Mouse (Mus musculus): ENCODE results near the gene Sag. TPM values are rescaled to one million over a fixed set of nuclear protein-coding genes. Genes with fewer than 3 reads are reported as not detected.

Sag gene
- polyA plus RNA-seq, 1 experiment from 2014 or later = 0.92 TPM

GRCm38 (mm10) chr1:87846801-87847474, 43.5 kb downstream of the Sag start:
- no peak overlapping the region for H3K4me2 ChIP-seq
- ATAC-seq (ENCODE audit: low read depth) (peak; percentile 67), DNase-seq (no peak)
- H3K9me3 ChIP-seq (replicated peaks) = no peaks in the 10 kb centered on the region
- 6% methylated on average over 2 of the region's 2 CpGs for WGBS (ENCODE audit: insufficient replicate concordance)
- H3K27me3 ChIP-seq = no peaks in the 10 kb centered on the region
- H3K4me3 ChIP-seq (replicated peaks) = no peak overlapping the region
- peaks cover 22% of the 10 kb centered on the region for H3K4me1 ChIP-seq (replicated peaks)
- peak overlapping the region; percentile 3; the same call in 1 of the 2 replicates for H3K27ac ChIP-seq
- no peaks in the 10 kb centered on the region for H3K36me3 ChIP-seq
- no peak overlapping the region for H3K9ac ChIP-seq

DNA sequence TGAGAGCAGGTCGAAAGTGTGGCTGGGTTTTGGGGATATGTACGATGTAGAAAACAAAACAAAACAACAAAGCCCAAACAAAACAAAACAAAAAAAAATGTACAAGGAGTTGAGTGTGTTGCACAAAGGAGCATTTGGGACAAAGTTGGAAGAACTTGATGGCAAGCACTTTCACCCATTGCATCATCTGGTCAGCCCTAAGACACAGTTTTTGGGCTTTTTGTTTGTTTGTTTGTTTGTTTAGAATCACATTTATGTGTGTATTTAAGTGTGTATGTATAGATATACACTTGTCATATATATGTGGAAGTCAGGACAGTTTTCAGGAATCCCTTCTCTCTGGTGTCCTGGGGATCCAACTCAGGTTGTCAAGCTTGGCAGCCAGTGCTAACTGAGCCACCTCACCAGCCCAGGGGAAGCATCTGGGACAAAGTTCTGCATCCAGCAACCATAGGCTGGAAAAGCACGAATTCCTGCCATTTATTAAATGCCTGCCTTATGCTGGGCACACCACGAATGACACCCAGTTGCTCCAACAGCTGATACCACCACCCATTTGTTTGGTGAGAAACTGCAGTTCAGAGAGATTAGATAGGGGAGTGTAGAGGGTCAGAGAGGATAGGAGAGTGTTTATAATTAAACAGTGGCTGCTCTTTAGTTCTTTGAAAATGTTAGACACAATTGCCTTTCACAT, 44.1 kb downstream of the Sag start:
- Histone ChIP-seq H3K4me1 (replicated peaks) (peaks cover 29% of the 10 kb centered on the region), H3K4me2 (no peak overlapping the region), H3K27me3 (no peaks in the 10 kb centered on the region), H3K4me3 (replicated peaks) (no peak overlapping the region), H3K27ac (no peak overlapping the region), H3K9ac (no peak overlapping the region), H3K9me3 (replicated peaks) (no peaks in the 10 kb centered on the region), H3K36me3 (no peaks in the 10 kb centered on the region)
- 12% methylated on average over 4 of the region's 4 CpGs for WGBS (ENCODE audit: insufficient replicate concordance)
- ATAC-seq (ENCODE audit: low read depth) = peak; percentile 34; the same call in 1 of the 2 replicates
- no peak for DNase-seq

GRCm38 (mm10) chr1:87848237-87848996, 44.9 kb downstream of the Sag start:
- ATAC-seq (ENCODE audit: low read depth) (no peak), DNase-seq (no peak)
- Histone ChIP-seq H3K4me3 (replicated peaks) (no peak overlapping the region), H3K27ac (no peak overlapping the region), H3K9ac (no peak overlapping the region), H3K4me1 (replicated peaks) (peaks cover 33% of the 10 kb centered on the region), H3K36me3 (no peaks in the 10 kb centered on the region), H3K9me3 (replicated peaks) (no peaks in the 10 kb centered on the region), H3K27me3 (no peaks in the 10 kb centered on the region), H3K4me2 (no peak overlapping the region)
- 64% methylated on average over 11 of the region's 11 CpGs for WGBS (ENCODE audit: insufficient replicate concordance)

DNA sequence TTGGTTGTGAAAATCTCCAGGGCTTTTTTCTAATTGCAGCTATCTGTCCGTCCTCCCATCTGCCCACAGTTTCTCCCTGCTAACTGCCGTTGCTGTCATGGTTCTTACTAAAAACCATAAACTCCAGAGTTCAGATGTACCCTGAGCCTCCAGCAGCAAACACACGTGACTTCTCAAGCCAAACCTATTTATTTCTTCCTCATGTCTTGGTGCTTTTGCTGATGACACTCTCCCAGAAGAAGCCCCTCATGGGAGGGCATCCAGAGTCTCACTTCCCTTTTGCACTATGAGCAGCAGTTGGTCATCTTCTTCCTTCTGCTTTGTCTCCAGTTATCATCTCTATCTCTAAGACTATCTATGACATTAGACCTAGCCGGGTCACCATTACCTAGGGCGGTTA, 45.8 kb downstream of the Sag start:
- H3K27me3 ChIP-seq = no peaks in the 10 kb centered on the region
- DNase-seq = no peak
- peaks cover 41% of the 10 kb centered on the region for H3K4me1 ChIP-seq (replicated peaks)
- no peak overlapping the region for H3K4me3 ChIP-seq (replicated peaks)
- H3K27ac ChIP-seq = no peak overlapping the region
- no peak for ATAC-seq (ENCODE audit: low read depth)
- no peak overlapping the region for H3K9ac ChIP-seq
- WGBS (ENCODE audit: insufficient replicate concordance) = 26% methylated on average over 5 of the region's 5 CpGs
- H3K36me3 ChIP-seq = no peaks in the 10 kb centered on the region
- H3K4me2 ChIP-seq = no peak overlapping the region
- no peaks in the 10 kb centered on the region for H3K9me3 ChIP-seq (replicated peaks)

DNA sequence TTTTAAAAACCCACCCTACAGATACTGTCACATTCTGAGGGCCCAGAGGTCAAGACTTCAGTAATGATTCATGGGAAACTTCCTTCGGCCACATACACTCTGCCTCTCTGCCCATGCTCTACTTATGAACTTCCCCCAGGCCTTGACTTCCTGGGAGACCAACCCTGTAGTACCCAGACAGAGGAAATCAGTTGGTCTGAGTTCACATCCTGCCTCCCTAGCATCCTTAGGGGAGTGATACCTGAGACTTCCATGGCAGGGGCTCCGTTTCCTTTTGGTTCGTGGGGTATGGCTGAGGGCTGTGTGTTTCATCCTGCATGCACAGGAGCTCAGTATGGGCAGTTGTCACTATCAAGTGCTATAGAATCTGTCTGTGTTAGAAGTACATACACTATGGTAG, 47.9 kb downstream of the Sag start:
- H3K27ac ChIP-seq = no peak overlapping the region
- no peaks in the 10 kb centered on the region for H3K27me3 ChIP-seq
- 74% methylated on average over 3 of the region's 3 CpGs for WGBS (ENCODE audit: insufficient replicate concordance)
- no peaks in the 10 kb centered on the region for H3K36me3 ChIP-seq
- H3K4me1 ChIP-seq (replicated peaks) = peaks cover 58% of the 10 kb centered on the region
- no peak overlapping the region for H3K9ac ChIP-seq
- no peak overlapping the region for H3K4me3 ChIP-seq (replicated peaks)
- H3K9me3 ChIP-seq (replicated peaks) = no peaks in the 10 kb centered on the region
- ATAC-seq (ENCODE audit: low read depth) (no peak), DNase-seq (no peak)
- H3K4me2 ChIP-seq = no peak overlapping the region

DNA sequence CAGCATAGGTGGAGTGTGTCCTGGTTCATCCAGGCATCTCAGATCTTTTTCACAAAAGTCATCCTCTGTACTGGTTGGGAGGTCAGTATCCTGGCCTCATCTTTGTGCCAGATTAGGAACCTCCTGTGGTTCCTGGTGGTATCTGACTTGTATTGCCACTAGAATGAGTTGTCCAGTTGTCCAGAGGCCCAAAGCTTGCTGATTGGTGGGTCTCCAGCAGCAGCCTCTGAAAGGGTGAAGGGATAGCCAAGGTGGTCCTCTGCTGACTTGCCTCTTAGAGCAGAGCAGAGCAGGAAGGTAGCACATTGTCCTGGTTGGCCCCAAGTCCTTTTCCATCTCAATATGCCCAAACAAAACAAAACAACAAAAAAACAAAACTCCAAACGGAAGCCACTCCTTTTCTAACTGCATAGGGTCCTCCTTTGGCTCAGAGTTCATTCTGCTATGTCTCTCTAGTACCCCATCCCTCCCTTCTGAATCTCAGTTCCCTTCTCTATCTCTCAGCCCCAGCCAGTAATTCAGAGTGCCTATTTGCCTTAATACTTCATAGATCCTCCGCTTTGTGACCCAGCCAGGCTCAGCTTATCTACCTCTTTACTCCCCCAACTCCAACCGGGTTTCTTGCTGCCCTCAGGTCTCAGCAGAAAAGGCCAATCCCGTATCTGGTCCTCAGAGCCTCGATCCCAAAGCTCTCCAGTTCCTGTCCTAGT, 48.8 kb downstream of the Sag start:
- WGBS (ENCODE audit: insufficient replicate concordance) = 45% methylated on average over 5 of the region's 5 CpGs
- Histone ChIP-seq H3K4me2 (peak overlapping the region; percentile 98), H3K4me3 (replicated peaks) (peak overlapping the region; percentile 97; the same call in 1 of the 2 replicates), H3K27ac (no peak overlapping the region), H3K36me3 (no peaks in the 10 kb centered on the region), H3K4me1 (replicated peaks) (peaks cover 58% of the 10 kb centered on the region), H3K9ac (peak overlapping the region; percentile 48; the same call in 1 of the 2 replicates), H3K9me3 (replicated peaks) (no peaks in the 10 kb centered on the region), H3K27me3 (no peaks in the 10 kb centered on the region)
- ATAC-seq (ENCODE audit: low read depth) (no peak), DNase-seq (no peak)

DNA sequence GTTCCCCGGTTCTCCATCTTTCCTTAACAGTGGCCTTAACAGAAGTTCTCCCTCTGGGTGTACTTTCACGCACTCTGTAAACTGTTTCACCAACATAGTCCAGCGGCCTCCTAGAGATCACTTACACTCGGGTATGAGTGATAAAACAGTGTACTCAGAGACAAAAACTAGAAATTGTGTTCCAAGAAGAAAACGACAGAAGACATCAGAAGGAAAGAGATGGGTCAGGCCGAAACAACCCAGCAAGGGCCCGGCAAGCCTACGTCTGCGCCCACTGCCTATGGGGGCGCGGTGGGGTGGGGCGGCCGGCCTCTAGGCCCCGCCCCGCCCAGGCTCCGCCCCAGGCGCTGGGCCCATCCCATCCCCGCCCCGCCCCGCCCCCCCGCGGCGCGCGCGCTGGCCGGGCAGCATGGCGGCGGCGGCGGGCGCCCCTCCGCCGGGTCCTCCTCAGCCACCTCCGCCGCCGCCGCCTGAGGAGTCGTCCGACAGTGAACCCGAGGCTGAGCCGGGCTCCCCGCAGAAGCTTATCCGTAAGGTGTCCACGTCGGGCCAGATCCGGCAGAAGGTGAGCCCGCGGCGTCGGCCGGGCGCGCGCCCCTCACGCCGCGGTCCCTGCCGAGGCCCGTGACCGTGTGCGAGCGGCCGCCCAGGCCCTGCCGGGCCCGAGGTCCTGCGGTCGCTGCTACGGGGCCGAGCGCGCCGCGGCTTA, 49.6 kb downstream of the Sag start, which contains the start of gene Dgkd:
Dgkd (plus strand) TSS at position 396 of the 709 bp plus-strand sequence.
- Histone ChIP-seq H3K27ac (peak within 1 kb of the TSS; percentile 37), H3K4me2 (peak within 1 kb of the TSS; percentile 98), H3K36me3 (no peaks in the 10 kb centered on the region), H3K9me3 (replicated peaks) (no peaks in the 10 kb centered on the region), H3K27me3 (no peaks in the 10 kb centered on the region), H3K9ac (peak within 1 kb of the TSS; percentile 94), H3K4me3 (replicated peaks) (peak within 1 kb of the TSS; percentile 97), H3K4me1 (replicated peaks) (peaks cover 53% of the 10 kb centered on the region)
- under 1% methylated on average over 54 of the region's 74 CpGs for WGBS (ENCODE audit: insufficient replicate concordance)
- ATAC-seq (ENCODE audit: low read depth) (peak; percentile 93), DNase-seq (peak; percentile 59)

- H3K36me3 ChIP-seq = no peaks in the 10 kb centered on the region
- ATAC-seq (ENCODE audit: low read depth) = peak; percentile 9; the same call in 1 of the 2 replicates
- H3K9ac ChIP-seq = peak overlapping the region; percentile 94
- H3K27me3 ChIP-seq = no peaks in the 10 kb centered on the region
- H3K4me3 ChIP-seq (replicated peaks) = peak overlapping the region; percentile 97
- H3K9me3 ChIP-seq (replicated peaks) = no peaks in the 10 kb centered on the region
- H3K27ac ChIP-seq = peak overlapping the region; percentile 37
- peaks cover 53% of the 10 kb centered on the region for H3K4me1 ChIP-seq (replicated peaks)
- peak overlapping the region; percentile 98 for H3K4me2 ChIP-seq
- peak; percentile 9 for DNase-seq
- WGBS (ENCODE audit: insufficient replicate concordance) = 1% methylated on average over 48 of the region's 48 CpGs
Observed at GRCm38 (mm10) chr1:87853601-87854361, 50.3 kb downstream of the Sag start.

DNA sequence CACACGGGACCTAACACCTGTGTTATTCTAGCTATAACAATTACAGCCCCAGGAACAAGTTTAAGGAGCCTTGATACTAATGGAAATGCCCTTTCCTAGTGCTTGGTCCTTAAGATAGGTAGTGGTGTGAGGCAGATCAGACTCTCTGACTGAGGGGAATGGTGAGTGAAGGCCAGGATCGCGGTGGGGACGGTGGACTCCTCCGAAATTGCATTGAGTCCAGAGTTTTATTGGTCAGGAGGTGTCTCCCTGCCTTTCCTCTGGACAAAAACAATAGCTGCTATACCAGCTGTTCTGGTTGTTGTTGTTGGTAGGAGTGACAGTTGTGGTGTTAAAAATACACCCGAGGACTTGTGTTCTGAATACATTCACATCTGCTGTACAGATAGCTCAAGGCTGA, 50.9 kb downstream of the Sag start:
- Histone ChIP-seq H3K4me2 (peak overlapping the region; percentile 98), H3K27me3 (no peaks in the 10 kb centered on the region), H3K9ac (peak overlapping the region; percentile 94), H3K4me1 (replicated peaks) (peaks cover 59% of the 10 kb centered on the region), H3K36me3 (no peaks in the 10 kb centered on the region), H3K27ac (no peak overlapping the region), H3K4me3 (replicated peaks) (peak overlapping the region; percentile 97), H3K9me3 (replicated peaks) (no peaks in the 10 kb centered on the region)
- 11% methylated on average over 6 of the region's 6 CpGs for WGBS (ENCODE audit: insufficient replicate concordance)
- no peak for ATAC-seq (ENCODE audit: low read depth)
- no peak for DNase-seq

- peaks cover 63% of the 10 kb centered on the region for H3K4me1 ChIP-seq (replicated peaks)
- H3K4me2 ChIP-seq = peak overlapping the region; percentile 98
- H3K9ac ChIP-seq = peak overlapping the region; percentile 94
- no peak for DNase-seq
- no peaks in the 10 kb centered on the region for H3K27me3 ChIP-seq
- 11% methylated on average over 2 of the region's 2 CpGs for WGBS (ENCODE audit: insufficient replicate concordance)
- peak overlapping the region; percentile 97 for H3K4me3 ChIP-seq (replicated peaks)
- H3K9me3 ChIP-seq (replicated peaks) = no peaks in the 10 kb centered on the region
- no peaks in the 10 kb centered on the region for H3K36me3 ChIP-seq
- no peak for ATAC-seq (ENCODE audit: low read depth)
- no peak overlapping the region for H3K27ac ChIP-seq
Observed at GRCm38 (mm10) chr1:87854851-87855251, 51.4 kb downstream of the Sag start.
